Mouse (Mus musculus) cerebellum, postnatal 4 days (tissue): Measurements from ENCODE around the gene Ppp1r14a.

Experiments used
- DNase-seq, 2 experiments: peaks; one replicate each; pipeline ENCODE4 v3.0.0; 2022; ENCODE audit warnings: low spot score in 2 of 2, mixed read lengths in 1 of 2

Ppp1r14a gene

GRCm38 (mm10) chr7:29279261-29279660, 9.8 kb upstream of the Ppp1r14a start:
- DNase-seq, result no peak

GRCm38 (mm10) chr7:29279924-29280323, 9.2 kb upstream of the Ppp1r14a start:
- no peak for DNase-seq

- DNase-seq, result no peak
These were observed 8.3 kb upstream of the Ppp1r14a start for GRCm38 (mm10) chr7:29280801-29281200.

GRCm38 (mm10) chr7:29281201-29282073, 7.7 kb upstream of the Ppp1r14a start, which contains the start of gene Spint2:
TSS of gene Spint2 (minus strand) at chr7:29281912.
- DNase-seq, result peak in 1 of 2 experiments; percentile 62

GRCm38 (mm10) chr7:29282074-29282554, 7.0 kb upstream of the Ppp1r14a start:
- no peak for DNase-seq

- DNase-seq, result no peak
These were observed 5.2 kb upstream of the Ppp1r14a start for GRCm38 (mm10) chr7:29283876-29284275.

GRCm38 (mm10) chr7:29284523-29284922, 4.6 kb upstream of the Ppp1r14a start:
- no peak for DNase-seq

GRCm38 (mm10) chr7:29287481-29287880, 1.6 kb upstream of the Ppp1r14a start:
- DNase-seq, result no peak

- DNase-seq, result no peak
These were observed 1.0 kb upstream of the Ppp1r14a start for GRCm38 (mm10) chr7:29288079-29288478.

GRCm38 (mm10) chr7:29289856-29290255, 748 bp downstream of the Ppp1r14a start:
- no peak for DNase-seq

- no peak for DNase-seq
These were observed 1.8 kb downstream of the Ppp1r14a start for GRCm38 (mm10) chr7:29290691-29291485.

GRCm38 (mm10) chr7:29291616-29292457, 2.7 kb downstream of the Ppp1r14a start:
- DNase-seq, result no peak

- DNase-seq, result no peak
These were observed 3.5 kb downstream of the Ppp1r14a start for GRCm38 (mm10) chr7:29292458-29293098.

- DNase-seq, result no peak
These were observed 4.3 kb downstream of the Ppp1r14a start for GRCm38 (mm10) chr7:29293131-29294065.

GRCm38 (mm10) chr7:29294111-29294761, 5.1 kb downstream of the Ppp1r14a start:
- DNase-seq, result no peak

GRCm38 (mm10) chr7:29295861-29296647, 6.9 kb downstream of the Ppp1r14a start:
- DNase-seq, result no peak

- no peak for DNase-seq
These were observed 7.9 kb downstream of the Ppp1r14a start for GRCm38 (mm10) chr7:29296998-29297397.

GRCm38 (mm10) chr7:29301127-29301566, 12.0 kb downstream of the Ppp1r14a start:
- DNase-seq, result peak in 1 of 2 experiments; percentile 78
